Mouse (Mus musculus): ENCODE measurements around the gene Mphosph8. TPM values are rescaled to one million over a fixed set of nuclear protein-coding genes. Genes with fewer than 3 reads are reported as not detected.

Mphosph8 gene
- 3.3 and 5.8 TPM in 2 replicates for polyA plus RNA-seq (2012; rRNA removed)

DNA sequence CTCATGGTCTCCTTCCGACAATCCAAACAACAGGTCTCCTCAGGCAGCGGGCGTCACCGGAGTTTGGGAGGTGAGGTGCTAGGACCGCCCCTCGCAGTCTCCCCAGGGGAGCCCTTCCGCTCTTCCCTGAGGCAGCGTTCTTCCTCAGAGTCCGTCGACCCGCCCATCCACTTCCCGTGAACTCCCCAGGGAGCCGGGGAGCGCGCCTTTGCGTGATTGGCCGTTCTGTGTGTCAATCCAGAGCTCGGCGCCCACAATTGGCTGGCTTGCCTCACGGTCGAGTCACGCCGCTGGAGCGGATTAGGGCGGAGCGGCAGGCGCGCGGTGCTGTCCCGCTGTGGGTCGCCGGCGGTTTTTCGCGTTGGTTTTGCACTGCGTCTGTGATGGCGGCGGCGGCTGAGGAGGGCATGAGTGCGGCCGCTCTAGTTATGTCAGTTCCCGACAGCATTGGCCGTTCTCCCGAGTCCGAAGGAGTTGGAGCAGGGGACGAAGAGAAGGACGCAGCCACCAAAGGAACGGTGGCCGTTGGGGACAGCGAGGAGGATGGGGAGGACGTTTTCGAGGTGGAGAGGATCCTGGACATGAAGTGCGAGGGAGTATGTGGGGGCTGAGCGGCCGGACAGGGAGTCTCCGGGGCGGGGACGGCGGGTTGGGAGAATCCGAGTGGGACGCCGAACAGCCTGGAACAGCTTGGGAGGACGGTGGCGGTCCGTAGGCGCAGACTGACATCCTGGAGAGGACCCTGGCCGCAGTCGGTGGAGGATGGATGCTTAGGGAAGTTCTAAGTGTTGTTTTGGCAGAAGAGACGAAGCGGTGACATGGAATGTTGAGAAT lies at the start of gene Mphosph8:
Mphosph8 (plus strand) TSS at position 280 of the 834 bp plus-strand sequence.
- under 1% methylated on average over 70 of the region's 70 CpGs for WGBS
- TF ChIP-seq POLR2A (IDR thresholded peaks at IDR 0.05; ENCODE audit: borderline replicate concordance, extremely low read depth, low read depth, low read length) (peak; percentile 83), CTCF (IDR thresholded peaks at IDR 0.05; ENCODE audit: insufficient read depth, low read length) (no peak)
- Histone ChIP-seq H3K4me3 (replicated peaks; ENCODE audit: extremely low read depth, low read depth, low read length) (peak within 1 kb of the TSS; percentile 90), H3K4me1 (ENCODE audit: control insufficient read depth, insufficient read depth, low read length) (peaks cover 7% of the 10 kb centered on the region)
- peak; percentile 99 for DNase-seq

DNA sequence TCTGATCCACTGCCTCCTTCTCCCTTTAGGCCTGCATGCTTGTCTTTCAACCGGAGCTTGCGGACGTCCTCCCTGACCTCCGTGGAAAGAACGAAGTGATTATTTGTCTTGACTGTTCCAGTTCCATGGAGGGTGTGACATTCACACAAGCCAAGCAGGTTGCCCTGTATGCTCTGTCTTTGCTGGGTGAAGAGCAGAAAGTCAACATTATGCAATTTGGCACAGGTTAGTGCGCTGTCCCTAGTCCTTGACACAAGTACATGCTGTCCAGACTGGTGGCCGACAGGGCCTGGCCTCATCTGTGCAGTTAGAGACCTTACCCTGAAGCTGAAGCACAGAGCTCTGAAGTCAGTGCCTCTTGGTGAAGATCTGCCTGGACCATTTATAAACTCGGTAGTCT lies 47.6 kb upstream of the Mphosph8 start:
- no peak for TF ChIP-seq POLR2A (IDR thresholded peaks at IDR 0.05; ENCODE audit: borderline replicate concordance, extremely low read depth, low read depth, low read length)
- no peak for TF ChIP-seq CTCF (IDR thresholded peaks at IDR 0.05; ENCODE audit: insufficient read depth, low read length)
- no peaks in the 10 kb centered on the region for H3K4me1 ChIP-seq (ENCODE audit: control insufficient read depth, insufficient read depth, low read length)
- WGBS, result 66% methylated on average over 8 of the region's 8 CpGs
- H3K4me3 ChIP-seq (replicated peaks; ENCODE audit: extremely low read depth, low read depth, low read length), result no peak overlapping the region
- peak; percentile 16 for DNase-seq

DNA sequence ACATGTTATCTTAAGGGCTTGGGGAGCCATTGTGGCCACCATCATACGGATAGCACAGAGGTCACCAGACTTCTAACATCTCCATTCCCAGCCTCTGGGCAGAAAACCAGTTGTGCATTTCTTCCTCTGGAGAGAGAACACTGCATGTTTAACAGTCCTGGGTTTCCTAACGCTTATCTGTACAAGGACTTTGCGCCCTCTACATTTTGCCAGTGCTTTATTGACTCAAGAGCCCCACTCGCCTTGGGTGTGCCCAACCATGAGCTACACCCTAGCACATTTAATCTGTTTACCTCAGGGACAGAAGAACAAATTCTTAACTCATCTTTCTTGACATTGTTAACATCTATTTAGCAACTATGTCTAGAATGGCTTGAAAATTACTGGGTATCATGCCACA lies 41.8 kb upstream of the Mphosph8 start:
- H3K4me1 ChIP-seq (ENCODE audit: control insufficient read depth, insufficient read depth, low read length), result no peaks in the 10 kb centered on the region
- no peak overlapping the region for H3K4me3 ChIP-seq (replicated peaks; ENCODE audit: extremely low read depth, low read depth, low read length)
- WGBS, result 54% methylated on average over 4 of the region's 4 CpGs
- no peak for DNase-seq
- no peak for TF ChIP-seq CTCF (IDR thresholded peaks at IDR 0.05; ENCODE audit: insufficient read depth, low read length)
- no peak for TF ChIP-seq POLR2A (IDR thresholded peaks at IDR 0.05; ENCODE audit: borderline replicate concordance, extremely low read depth, low read depth, low read length)

DNA sequence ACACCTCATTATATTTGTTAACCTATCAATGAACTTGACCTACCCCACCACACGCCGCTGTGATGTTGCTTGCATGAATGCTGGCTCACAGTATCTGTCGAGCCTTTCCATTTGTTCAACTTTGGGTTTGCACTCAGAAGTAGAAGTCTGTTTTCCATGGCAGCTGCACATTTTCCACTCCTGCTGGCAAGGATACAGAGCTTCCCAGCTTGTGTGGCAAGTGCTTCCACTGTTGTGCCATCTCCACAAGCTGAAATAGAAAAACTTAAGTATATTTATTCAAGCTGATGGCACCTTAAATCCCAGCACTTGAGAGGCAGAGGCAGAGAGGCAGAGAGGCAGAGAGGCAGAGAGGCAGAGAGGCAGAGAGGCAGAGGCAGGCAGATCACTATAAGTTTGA lies 39.7 kb upstream of the Mphosph8 start:
- WGBS, result 79% methylated on average over 3 of the region's 3 CpGs
- TF ChIP-seq POLR2A (IDR thresholded peaks at IDR 0.05; ENCODE audit: borderline replicate concordance, extremely low read depth, low read depth, low read length), result no peak
- TF ChIP-seq CTCF (IDR thresholded peaks at IDR 0.05; ENCODE audit: insufficient read depth, low read length), result no peak
- H3K4me1 ChIP-seq (ENCODE audit: control insufficient read depth, insufficient read depth, low read length), result no peaks in the 10 kb centered on the region
- no peak for DNase-seq
- no peak overlapping the region for H3K4me3 ChIP-seq (replicated peaks; ENCODE audit: extremely low read depth, low read depth, low read length)

DNA sequence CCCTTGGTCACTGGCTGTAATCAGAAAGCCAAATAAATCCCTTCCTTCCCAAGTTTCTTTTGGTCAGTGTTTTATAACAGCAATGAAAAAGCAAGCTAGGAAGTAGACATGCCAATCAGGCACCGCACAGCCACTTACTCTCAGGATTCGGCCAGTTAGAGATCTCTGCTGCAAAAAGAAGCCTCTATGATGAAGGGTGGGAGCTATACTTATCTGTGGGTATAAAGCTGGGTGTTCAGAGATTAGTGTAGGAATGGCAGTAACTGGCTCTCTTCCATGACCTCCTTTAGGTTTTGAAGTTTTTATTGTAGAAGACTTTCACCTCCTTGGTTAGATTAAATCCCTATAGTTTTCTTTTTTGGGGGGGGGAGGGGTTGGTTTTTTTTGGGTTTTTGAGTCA lies 36.9 kb upstream of the Mphosph8 start:
- TF ChIP-seq CTCF (IDR thresholded peaks at IDR 0.05; ENCODE audit: insufficient read depth, low read length), result no peak
- no peak for TF ChIP-seq POLR2A (IDR thresholded peaks at IDR 0.05; ENCODE audit: borderline replicate concordance, extremely low read depth, low read depth, low read length)
- 88% methylated on average over 2 of the region's 2 CpGs for WGBS

DNA sequence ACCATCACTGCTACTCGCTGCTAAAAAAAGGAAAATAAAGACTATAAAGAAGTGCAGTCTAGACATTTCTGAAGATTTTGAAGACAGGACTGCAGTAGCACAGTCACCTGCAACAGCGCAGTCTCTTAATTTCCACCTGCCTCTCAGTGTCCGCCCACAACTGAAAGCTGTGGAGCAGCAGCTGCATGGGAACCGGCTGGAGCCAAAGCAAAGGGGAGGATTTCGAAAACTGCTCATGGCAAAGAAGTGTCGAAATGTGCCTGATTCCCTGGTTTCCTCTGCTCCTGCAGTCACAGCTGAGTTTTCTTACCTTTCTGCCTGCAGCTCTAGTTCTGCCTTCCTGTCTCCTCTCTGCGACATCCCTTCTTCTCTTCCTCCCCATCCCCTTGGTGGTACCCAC lies 20.8 kb upstream of the Mphosph8 start:
- no peak for DNase-seq
- Histone ChIP-seq H3K4me3 (replicated peaks; ENCODE audit: extremely low read depth, low read depth, low read length) (no peak overlapping the region), H3K4me1 (ENCODE audit: control insufficient read depth, insufficient read depth, low read length) (no peaks in the 10 kb centered on the region)
- WGBS, result 81% methylated on average over 7 of the region's 7 CpGs
- no peak for TF ChIP-seq POLR2A (IDR thresholded peaks at IDR 0.05; ENCODE audit: borderline replicate concordance, extremely low read depth, low read depth, low read length)
- TF ChIP-seq CTCF (IDR thresholded peaks at IDR 0.05; ENCODE audit: insufficient read depth, low read length), result no peak

More for the DNA sequence above, 36.9 kb upstream of the Mphosph8 start:
- no peaks in the 10 kb centered on the region for H3K4me1 ChIP-seq (ENCODE audit: control insufficient read depth, insufficient read depth, low read length)
- no peak for DNase-seq
- H3K4me3 ChIP-seq (replicated peaks; ENCODE audit: extremely low read depth, low read depth, low read length), result no peak overlapping the region

DNA sequence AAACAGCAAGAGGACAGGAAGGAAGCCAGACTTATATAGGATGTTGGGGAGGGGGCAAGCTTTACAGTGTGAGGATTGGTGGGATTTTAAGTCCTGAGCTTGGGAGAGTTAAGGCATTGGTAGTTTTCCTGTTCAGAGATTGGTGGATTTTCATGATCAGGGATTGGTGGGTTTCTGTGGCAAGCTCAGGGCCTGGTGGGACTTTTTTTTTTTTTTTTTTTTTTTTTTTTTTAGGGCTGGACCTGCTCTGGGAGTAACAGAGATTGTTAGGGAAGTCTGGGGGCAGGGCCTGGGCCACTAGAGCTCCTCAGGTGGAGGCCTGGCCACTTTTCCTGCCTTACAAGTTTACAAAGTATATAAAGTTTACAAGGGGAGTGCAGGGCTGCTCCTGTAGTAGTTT lies 18.6 kb upstream of the Mphosph8 start:
- no peak for DNase-seq
- Histone ChIP-seq H3K4me3 (replicated peaks; ENCODE audit: extremely low read depth, low read depth, low read length) (no peak overlapping the region), H3K4me1 (ENCODE audit: control insufficient read depth, insufficient read depth, low read length) (no peaks in the 10 kb centered on the region)
- TF ChIP-seq CTCF (IDR thresholded peaks at IDR 0.05; ENCODE audit: insufficient read depth, low read length) (no peak), POLR2A (IDR thresholded peaks at IDR 0.05; ENCODE audit: borderline replicate concordance, extremely low read depth, low read depth, low read length) (no peak)

DNA sequence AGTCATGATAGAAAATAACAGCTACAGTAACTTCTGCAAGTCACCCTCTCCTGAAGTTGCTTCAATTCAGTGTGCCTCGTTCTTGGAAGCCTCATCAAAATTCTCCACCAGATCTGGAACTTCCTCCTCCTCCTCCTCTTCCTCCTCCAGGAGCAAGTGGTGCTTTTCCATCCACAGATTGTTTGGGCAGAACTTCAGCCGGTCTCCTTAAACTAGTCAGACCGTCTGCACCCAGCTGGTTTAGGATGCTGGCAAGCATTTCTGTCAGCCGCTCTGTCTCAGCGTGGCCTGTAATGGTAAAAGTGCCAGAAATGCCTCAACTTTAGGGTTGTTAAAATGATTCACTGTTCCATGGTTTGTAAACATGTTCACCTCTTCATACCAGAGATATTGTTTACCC lies 2.4 kb upstream of the Mphosph8 start:
- Histone ChIP-seq H3K4me3 (replicated peaks; ENCODE audit: extremely low read depth, low read depth, low read length) (no peak overlapping the region), H3K4me1 (ENCODE audit: control insufficient read depth, insufficient read depth, low read length) (peaks cover 7% of the 10 kb centered on the region)
- 49% methylated on average over 5 of the region's 5 CpGs for WGBS
- no peak for DNase-seq
- TF ChIP-seq CTCF (IDR thresholded peaks at IDR 0.05; ENCODE audit: insufficient read depth, low read length) (no peak), POLR2A (IDR thresholded peaks at IDR 0.05; ENCODE audit: borderline replicate concordance, extremely low read depth, low read depth, low read length) (no peak)

DNA sequence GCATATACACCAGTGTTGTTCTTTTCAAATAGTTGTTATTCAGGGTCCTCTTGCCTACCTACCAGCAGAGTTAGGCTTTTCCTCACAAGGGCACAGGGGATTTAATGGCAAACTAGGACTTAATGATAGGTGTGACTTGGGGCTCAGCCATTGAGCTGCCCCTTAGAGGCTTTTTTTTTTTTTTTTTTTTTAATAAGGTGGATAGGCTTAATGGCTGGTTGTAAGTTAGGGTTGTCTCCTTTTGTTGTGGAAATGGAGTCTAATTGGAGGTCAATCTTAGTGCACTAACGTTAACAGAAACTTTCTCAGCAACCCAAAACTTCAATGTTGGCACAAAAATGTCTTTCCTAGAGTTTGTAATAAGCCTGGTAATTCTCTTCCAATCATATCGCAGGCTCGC lies 1.1 kb upstream of the Mphosph8 start:
- no peak overlapping the region for H3K4me3 ChIP-seq (replicated peaks; ENCODE audit: extremely low read depth, low read depth, low read length)
- TF ChIP-seq CTCF (IDR thresholded peaks at IDR 0.05; ENCODE audit: insufficient read depth, low read length) (no peak), POLR2A (IDR thresholded peaks at IDR 0.05; ENCODE audit: borderline replicate concordance, extremely low read depth, low read depth, low read length) (no peak)
- H3K4me1 ChIP-seq (ENCODE audit: control insufficient read depth, insufficient read depth, low read length), result peaks cover 7% of the 10 kb centered on the region
- no peak for DNase-seq
- WGBS, result 90% methylated on average over 3 of the region's 3 CpGs

DNA sequence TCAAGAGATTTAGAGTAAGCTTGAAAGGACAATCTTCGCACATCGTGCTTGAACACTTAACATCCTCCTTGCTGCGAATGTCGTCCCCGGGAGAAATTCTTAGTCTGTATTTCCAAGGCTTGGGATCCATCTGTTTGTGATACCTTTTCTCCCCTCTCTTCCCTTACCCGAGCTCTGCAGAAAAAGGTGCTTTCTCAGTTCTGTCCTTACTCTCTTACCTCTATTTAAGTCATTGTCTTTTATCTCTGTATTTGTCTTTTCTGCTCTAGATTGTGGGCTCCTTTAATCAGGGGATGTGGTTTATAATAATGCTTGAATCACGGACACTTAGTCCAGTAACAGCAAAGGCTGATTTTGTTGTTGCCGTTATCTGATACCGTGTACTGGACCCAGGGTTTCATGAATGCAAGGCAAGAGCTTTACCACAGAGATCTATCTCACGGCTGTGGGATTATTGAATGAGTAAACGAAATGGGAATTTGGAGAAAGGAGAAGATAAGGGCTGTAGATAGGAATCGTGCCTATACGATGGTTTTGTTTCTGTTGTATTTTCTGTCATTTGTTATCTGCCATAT lies 1.1 kb downstream of the Mphosph8 start:
- no peak for DNase-seq
- 2% methylated on average over 13 of the region's 13 CpGs for WGBS
- Histone ChIP-seq H3K4me1 (ENCODE audit: control insufficient read depth, insufficient read depth, low read length) (peaks cover 7% of the 10 kb centered on the region), H3K4me3 (replicated peaks; ENCODE audit: extremely low read depth, low read depth, low read length) (peak overlapping the region; percentile 79)
- no peak for TF ChIP-seq POLR2A (IDR thresholded peaks at IDR 0.05; ENCODE audit: borderline replicate concordance, extremely low read depth, low read depth, low read length)
- no peak for TF ChIP-seq CTCF (IDR thresholded peaks at IDR 0.05; ENCODE audit: insufficient read depth, low read length)
